Mouse (Mus musculus) kidney, embryonic 15.5 days (tissue): ENCODE measurements at regions not wholly inside any gene's neighbourhood (a gene's known extent, or its start where the extent isn't known, plus 50 kb on each side); places are given as distances from the start of the nearest gene placed in this dataset.

Experiments used
- ATAC-seq: fragments of 200-750 bp; cut with Nextera tagmentation; replicated peaks from 2 replicates; pipeline ENCODE4 v1.8.0; 2017; ENCODE audit warnings: moderate TSS enrichment; ENCODE audit not compliant: low FRiP score
- H3K27ac ChIP-seq: fragments of 300-500 bp; sonication (generic); 2 replicates; pipeline ENCODE4 v1.5.1; 2015; ENCODE audit warnings: mild to moderate bottlenecking, inconsistent platforms
- H3K27me3 ChIP-seq: fragments of 300-500 bp; sonication (generic); 2 replicates; pipeline ENCODE4 v1.6.1; 2015; ENCODE audit warnings: inconsistent platforms
- H3K36me3 ChIP-seq: fragments of 300-500 bp; sonication (generic); 2 replicates; pipeline ENCODE4 v1.6.1; 2015; ENCODE audit warnings: inconsistent platforms
- H3K4me1 ChIP-seq: fragments of 300-500 bp; sonication (generic); 2 replicates; pipeline ENCODE4 v1.6.1; 2015; ENCODE audit warnings: inconsistent platforms
- H3K4me2 ChIP-seq: fragments of 300-500 bp; sonication (generic); 2 replicates; pipeline ENCODE4 v1.6.1; 2015; ENCODE audit warnings: moderate library complexity, mild to moderate bottlenecking, inconsistent platforms
- H3K4me3 ChIP-seq: fragments of 300-500 bp; sonication (generic); replicated peaks from 2 replicates; pipeline ENCODE4 v1.5.1; 2015; ENCODE audit warnings: mild to moderate bottlenecking, inconsistent platforms
- H3K9ac ChIP-seq: fragments of 300-500 bp; sonication (generic); 2 replicates; pipeline ENCODE4 v1.6.1; 2015; ENCODE audit warnings: mild to moderate bottlenecking, inconsistent platforms
- H3K9me3 ChIP-seq: fragments of 300-500 bp; sonication (generic); replicated peaks from 2 replicates; pipeline ENCODE4 v1.6.1; 2016; ENCODE audit warnings: inconsistent platforms
- WGBS: fragments of 180-500 bp; shearing (Covaris S2); methylation state at CpG from one replicate; pipeline ENCODE4 v1.1.7; 2015; ENCODE audit warnings: mixed read lengths; 5-methylcytosine and 5-hydroxymethylcytosine counted together

DNA sequence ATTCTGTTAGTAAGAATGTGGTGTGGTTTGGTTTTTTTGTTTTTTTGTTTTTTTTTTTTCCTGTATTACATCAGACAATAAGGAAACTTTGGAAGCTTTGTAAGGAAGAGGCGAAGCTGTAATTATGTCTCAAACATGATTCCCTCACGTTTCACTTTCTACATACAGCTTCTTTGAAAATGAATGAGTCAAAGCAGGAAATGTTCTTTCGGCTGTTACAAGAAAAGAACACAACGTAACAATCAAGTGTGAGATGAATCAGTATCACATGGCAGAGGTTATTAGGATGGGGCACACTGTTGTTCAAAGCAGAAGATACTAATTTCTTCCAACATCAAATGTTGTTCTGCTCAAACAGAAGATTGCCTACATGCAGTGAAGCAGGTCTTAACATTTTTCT is 282.7 kb upstream of the Paip1 start:
- H3K36me3 ChIP-seq = no peaks in the 10 kb centered on the region
- H3K4me3 ChIP-seq = no peak overlapping the region
- no peak overlapping the region for H3K9ac ChIP-seq
- H3K27ac ChIP-seq = no peak overlapping the region
- H3K4me1 ChIP-seq = no peaks in the 10 kb centered on the region
- no peaks in the 10 kb centered on the region for H3K27me3 ChIP-seq
- 72% methylated on average over 4 of the region's 4 CpGs for WGBS
- H3K4me2 ChIP-seq = no peak overlapping the region
- H3K9me3 ChIP-seq = no peaks in the 10 kb centered on the region
- ATAC-seq = no peak

DNA sequence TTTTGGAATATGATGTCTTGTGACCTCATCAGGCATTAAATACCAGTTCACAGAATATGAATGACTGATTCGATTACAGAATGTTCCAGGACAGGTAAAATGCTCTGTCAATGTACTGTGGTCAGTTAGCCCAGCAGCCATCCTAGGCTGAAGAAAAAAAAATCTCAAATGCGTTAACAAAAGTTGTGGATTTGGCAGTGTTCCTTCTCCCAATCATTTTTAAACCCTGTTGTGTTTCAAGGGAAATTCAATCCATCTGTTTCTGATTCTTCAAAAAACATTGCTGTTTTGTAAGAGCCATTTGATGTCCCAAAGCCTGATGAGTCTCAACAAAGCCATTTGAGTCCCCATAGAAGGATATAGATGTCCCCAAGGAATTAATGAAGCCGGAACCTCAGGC is 280.7 kb upstream of the Paip1 start:
- H3K36me3 ChIP-seq = no peaks in the 10 kb centered on the region
- no peak for ATAC-seq
- no peak overlapping the region for H3K9ac ChIP-seq
- H3K27me3 ChIP-seq = no peaks in the 10 kb centered on the region
- H3K4me2 ChIP-seq = no peak overlapping the region
- no peak overlapping the region for H3K27ac ChIP-seq
- H3K9me3 ChIP-seq = no peaks in the 10 kb centered on the region
- no peaks in the 10 kb centered on the region for H3K4me1 ChIP-seq
- H3K4me3 ChIP-seq = no peak overlapping the region
- WGBS = 79% methylated on average over 3 of the region's 3 CpGs

DNA sequence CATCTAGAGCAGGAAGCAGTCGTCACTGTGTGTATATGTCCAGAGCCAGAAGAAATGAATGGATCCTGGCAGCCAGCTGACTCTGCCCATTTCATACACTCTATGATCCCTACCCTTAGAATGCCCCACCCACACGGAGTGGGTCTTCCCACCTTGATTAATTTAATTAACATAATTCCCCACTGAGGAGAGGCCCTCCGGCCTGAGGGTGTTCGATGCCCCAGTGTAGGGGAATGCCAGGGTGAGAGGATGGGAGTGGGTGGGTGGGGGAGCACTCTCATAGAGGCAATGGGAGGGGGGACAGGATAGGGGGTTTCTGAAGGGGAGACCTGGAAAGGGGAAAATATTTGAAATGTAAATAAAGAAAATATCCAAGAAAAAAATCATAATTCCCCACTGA is 279.3 kb upstream of the Paip1 start:
- no peaks in the 10 kb centered on the region for H3K27me3 ChIP-seq
- H3K27ac ChIP-seq = no peak overlapping the region
- no peak overlapping the region for H3K9ac ChIP-seq
- no peaks in the 10 kb centered on the region for H3K9me3 ChIP-seq
- H3K4me2 ChIP-seq = no peak overlapping the region
- no peaks in the 10 kb centered on the region for H3K36me3 ChIP-seq
- 87% methylated on average over 4 of the region's 4 CpGs for WGBS
- no peaks in the 10 kb centered on the region for H3K4me1 ChIP-seq
- no peak overlapping the region for H3K4me3 ChIP-seq
- no peak for ATAC-seq

DNA sequence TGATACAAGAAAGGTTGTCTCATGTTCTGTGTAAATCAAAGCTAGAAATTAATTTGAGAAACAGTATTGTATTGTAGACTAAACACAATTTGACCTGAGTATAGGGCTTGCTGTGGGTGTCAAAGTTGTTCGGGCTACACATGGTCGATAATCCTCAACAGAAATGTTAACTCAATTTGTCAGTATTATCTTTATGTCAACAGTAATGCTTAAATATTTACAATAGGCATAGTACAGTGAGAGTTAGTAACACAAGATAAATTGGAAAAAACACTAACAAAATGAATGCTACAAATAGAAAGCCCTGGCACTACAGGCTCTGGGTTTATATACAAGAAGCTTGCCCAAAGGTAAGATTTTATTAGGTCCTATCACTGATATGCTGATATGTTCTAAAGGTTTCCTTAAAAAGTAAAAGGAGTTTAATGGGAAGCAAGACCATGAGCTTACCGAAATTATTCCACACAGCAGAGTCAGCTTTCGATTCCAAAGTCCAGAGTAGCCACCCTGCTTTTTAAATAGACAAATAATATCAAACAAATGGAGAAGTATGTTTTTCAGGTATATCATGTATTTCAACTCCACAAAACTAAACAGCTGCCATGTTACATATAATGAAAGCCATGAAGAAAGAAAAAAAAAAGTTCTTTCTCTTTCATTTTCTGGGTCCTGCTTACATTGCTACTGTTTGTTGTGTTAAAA is 277.4 kb upstream of the Paip1 start:
- H3K27ac ChIP-seq = no peak overlapping the region
- no peaks in the 10 kb centered on the region for H3K36me3 ChIP-seq
- 81% methylated on average over 4 of the region's 4 CpGs for WGBS
- H3K9me3 ChIP-seq = no peaks in the 10 kb centered on the region
- no peaks in the 10 kb centered on the region for H3K27me3 ChIP-seq
- no peak overlapping the region for H3K4me3 ChIP-seq
- H3K4me2 ChIP-seq = no peak overlapping the region
- H3K4me1 ChIP-seq = no peaks in the 10 kb centered on the region
- no peak overlapping the region for H3K9ac ChIP-seq
- no peak for ATAC-seq

DNA sequence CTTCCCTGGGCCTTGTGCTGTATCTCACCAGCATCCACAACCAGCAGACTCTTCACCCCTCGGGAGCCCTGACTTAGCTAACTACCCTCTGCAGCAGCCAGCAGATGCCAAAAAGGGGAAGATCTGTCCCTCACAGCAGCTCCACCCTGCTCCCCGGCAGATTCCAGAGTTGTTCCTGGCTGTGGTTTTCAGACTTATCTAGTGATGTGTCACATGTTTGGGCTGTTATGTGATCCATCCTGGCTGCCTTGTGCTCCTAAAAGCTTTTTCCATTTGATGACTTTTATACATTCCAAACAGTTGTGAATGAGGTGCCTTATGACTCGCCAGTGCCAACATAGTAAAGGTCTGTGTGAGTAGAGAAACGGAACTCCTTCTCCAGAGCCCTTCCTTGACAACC is 250.6 kb upstream of the Paip1 start:
- Histone ChIP-seq H3K9me3 (no peaks in the 10 kb centered on the region), H3K4me2 (no peak overlapping the region), H3K27ac (no peak overlapping the region), H3K9ac (no peak overlapping the region), H3K4me1 (no peaks in the 10 kb centered on the region), H3K36me3 (no peaks in the 10 kb centered on the region), H3K4me3 (no peak overlapping the region), H3K27me3 (no peaks in the 10 kb centered on the region)
- WGBS = 61% methylated on average over 4 of the region's 4 CpGs
- ATAC-seq = no peak

DNA sequence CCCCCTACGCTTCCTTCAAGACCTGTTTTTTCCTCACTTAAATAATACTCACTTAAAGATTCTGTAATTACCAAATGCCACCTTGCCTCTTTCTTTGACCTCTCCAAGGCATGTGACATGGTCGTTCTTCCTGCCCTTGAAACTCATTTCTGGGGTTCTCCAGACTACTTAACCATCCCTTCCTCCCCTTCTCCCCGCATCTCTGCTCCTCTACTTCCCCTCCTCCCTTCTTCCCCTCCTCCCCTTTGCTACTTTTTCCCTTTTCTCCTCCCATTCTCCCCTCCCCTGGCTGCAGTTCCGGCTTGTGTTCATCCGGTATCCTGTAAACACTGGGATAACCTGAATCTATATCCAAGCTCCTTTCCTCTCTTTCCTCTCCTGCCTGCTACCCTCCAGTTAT is 250.2 kb upstream of the Paip1 start:
- Histone ChIP-seq H3K9me3 (no peaks in the 10 kb centered on the region), H3K27me3 (no peaks in the 10 kb centered on the region), H3K9ac (no peak overlapping the region), H3K4me1 (no peaks in the 10 kb centered on the region), H3K36me3 (no peaks in the 10 kb centered on the region), H3K27ac (no peak overlapping the region), H3K4me2 (no peak overlapping the region), H3K4me3 (no peak overlapping the region)
- ATAC-seq = no peak
- 66% methylated on average over 5 of the region's 5 CpGs for WGBS

DNA sequence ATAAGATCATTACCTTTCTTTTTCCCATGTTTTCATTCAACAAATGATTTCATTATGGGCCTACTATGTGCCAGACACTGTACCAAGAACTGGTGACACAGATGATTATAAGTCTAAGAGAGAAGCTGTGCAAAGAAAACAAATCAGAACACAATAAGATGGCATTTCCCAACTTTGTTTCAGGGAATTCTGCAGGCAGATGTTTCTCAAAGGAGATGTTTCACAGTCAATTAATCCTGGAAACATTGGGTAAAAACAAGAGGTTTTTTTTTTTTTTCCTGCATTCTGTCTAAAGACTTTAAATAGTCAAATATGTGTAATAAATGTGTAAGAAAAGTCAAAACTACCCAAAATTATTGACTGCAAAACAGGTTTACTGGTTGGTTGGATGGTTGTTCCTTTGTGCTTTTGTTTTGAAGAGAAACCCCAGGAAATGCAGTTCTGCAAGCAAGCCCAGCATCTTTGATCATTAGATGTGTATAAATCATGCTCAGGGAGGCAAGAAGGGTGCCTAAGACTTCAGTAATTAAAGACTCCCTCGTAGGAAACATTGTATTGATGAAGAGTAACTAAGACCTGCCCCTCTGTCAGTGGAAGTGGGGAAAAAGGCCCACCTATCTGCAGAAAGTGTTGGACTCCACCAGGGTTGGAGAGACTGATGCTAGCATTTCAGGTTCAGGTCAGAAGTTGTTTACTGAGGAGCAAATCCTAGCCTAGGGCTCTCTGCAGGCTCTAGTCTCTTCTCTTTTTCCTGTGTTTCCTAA is 249.1 kb upstream of the Paip1 start:
- H3K9ac ChIP-seq = no peak overlapping the region
- no peaks in the 10 kb centered on the region for H3K9me3 ChIP-seq
- no peak overlapping the region for H3K27ac ChIP-seq
- 11% methylated on average over 1 of the region's 1 CpGs for WGBS
- no peak overlapping the region for H3K4me2 ChIP-seq
- no peaks in the 10 kb centered on the region for H3K27me3 ChIP-seq
- peak; percentile 85 for ATAC-seq
- H3K36me3 ChIP-seq = no peaks in the 10 kb centered on the region
- H3K4me3 ChIP-seq = no peak overlapping the region
- H3K4me1 ChIP-seq = no peaks in the 10 kb centered on the region

DNA sequence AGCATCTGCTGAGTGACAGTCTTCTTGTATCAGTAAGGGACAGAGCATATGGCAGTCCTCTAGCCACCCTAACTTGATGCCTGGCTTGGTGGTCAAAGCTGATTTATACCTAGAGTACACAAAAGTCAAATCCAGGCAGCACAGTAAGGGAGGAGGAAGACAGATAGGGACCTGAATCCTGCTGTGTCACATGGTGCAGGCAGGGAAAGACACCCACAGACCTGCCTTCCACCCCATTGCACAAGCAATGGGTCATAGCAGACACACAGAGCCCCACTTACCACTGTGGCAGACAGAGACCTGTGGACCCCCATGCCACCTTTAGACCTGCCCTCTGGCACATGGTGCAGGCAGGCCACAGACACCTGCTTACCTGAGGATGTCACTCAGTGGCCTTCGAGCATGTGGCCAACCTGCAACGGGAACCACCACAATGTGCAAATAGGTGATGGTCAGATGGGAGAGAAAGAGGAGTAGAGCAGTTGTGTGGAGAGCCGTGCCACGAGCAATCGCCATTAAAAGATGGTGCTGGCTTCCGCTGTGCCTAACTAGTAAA is 244.0 kb upstream of the Paip1 start:
- ATAC-seq = no peak
- Histone ChIP-seq H3K4me1 (no peaks in the 10 kb centered on the region), H3K9me3 (no peaks in the 10 kb centered on the region), H3K4me3 (no peak overlapping the region), H3K36me3 (no peaks in the 10 kb centered on the region), H3K9ac (no peak overlapping the region), H3K27ac (no peak overlapping the region), H3K27me3 (no peaks in the 10 kb centered on the region), H3K4me2 (no peak overlapping the region)
- WGBS = 93% methylated on average over 6 of the region's 6 CpGs

DNA sequence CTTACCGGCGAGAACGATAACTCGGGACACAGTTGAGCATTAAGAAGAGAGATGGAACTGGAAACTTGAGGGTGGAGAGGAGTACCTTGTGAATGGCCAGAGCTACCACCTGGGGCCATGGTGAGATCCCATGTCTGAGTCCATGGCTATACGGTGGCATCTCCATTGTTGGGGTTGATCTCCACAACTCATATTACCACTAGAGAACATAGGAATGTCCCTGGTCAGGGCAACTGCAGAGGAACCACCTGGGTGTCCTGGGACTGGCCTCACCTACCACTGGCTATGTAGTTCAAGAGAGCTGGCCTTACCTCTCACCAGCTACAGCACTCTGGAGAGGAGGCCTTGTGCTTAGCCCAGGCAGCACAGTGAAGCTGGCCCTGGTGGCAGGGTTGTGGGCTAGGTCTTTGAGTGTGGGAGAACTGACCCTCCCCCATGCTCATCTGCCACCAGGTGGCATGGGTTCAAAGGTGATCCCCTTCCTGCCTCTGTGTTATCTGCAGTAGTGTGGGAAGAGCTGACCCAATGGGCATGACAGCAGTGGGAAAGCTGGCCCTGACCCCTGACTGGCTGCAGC is 242.7 kb upstream of the Paip1 start:
- Histone ChIP-seq H3K9me3 (no peaks in the 10 kb centered on the region), H3K36me3 (no peaks in the 10 kb centered on the region), H3K27me3 (no peaks in the 10 kb centered on the region), H3K27ac (no peak overlapping the region), H3K4me2 (no peak overlapping the region), H3K4me1 (no peaks in the 10 kb centered on the region), H3K4me3 (no peak overlapping the region), H3K9ac (no peak overlapping the region)
- 94% methylated on average over 5 of the region's 5 CpGs for WGBS
- peak; percentile 60; the same call in 1 of the 2 replicates for ATAC-seq

DNA sequence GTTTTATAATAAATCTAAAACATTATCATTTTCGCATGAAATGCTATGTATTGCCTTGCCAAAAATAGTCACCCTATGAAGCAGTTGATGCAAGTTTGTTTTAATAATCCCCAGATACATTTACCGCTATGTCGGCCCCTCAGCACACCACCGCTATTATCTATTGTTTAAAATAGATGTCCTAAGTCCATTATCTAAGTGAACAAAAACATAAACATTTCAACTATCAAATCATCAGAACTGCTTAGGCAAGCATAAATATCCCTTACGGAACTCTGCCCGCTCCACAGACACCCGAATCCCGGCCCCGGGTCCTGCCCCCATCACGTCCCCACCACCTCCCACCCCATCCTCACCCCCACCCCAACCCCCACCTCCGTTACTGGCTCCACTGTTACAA is 196.8 kb upstream of the Paip1 start:
- H3K4me1 ChIP-seq = no peaks in the 10 kb centered on the region
- no peak for ATAC-seq
- no peaks in the 10 kb centered on the region for H3K9me3 ChIP-seq
- H3K36me3 ChIP-seq = no peaks in the 10 kb centered on the region
- H3K27ac ChIP-seq = no peak overlapping the region
- H3K9ac ChIP-seq = no peak overlapping the region
- no peak overlapping the region for H3K4me3 ChIP-seq
- no peak overlapping the region for H3K4me2 ChIP-seq
- WGBS = 76% methylated on average over 11 of the region's 11 CpGs
- no peaks in the 10 kb centered on the region for H3K27me3 ChIP-seq

DNA sequence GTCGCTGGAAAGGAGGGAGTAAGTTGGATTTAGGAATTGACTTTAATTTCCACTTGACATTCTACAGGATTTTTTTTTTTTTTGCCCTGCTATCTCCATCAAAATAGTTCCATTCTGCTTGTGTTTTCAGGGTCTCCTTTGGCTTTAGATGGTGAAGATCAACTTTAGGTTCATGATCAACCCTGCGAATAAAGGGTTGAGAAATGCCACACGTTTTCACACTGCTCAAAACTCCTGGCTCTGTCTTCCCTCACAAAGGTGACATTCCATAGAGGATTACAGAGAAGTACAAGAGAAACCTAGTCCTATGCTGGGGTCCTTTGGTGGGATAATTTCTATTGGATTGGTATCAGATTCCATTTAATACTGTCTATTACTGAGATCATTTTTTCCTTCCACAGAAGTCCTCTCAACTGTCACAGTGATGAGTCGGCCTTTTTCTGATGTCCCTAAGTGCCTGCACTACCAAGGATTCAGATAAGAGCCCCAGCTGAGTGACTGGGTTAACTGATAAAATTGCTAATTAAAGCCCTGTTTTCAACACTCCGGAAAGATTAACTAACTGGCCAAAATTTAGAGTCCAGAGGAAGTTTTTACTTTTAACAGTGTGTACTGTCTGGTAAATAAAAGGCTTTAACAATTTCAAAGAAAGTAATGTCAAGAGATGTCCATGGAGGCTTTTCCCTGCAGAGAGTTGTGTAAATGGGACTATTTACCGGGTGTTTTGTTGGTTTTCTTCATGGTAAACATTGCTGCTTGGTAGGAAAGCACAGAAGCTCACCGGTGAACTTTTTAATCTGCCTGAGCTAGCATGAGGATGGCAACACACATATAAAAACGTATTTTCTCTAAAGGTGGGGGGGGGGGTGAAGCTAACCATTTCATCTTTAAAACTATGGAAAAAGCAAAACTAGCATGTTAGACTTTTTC is 196.0 kb upstream of the Paip1 start:
- H3K27ac ChIP-seq = no peak overlapping the region
- no peaks in the 10 kb centered on the region for H3K27me3 ChIP-seq
- no peak overlapping the region for H3K9ac ChIP-seq
- WGBS = 69% methylated on average over 8 of the region's 8 CpGs
- H3K4me3 ChIP-seq = no peak overlapping the region
- no peak overlapping the region for H3K4me2 ChIP-seq
- peak; percentile 74; the same call in 1 of the 2 replicates for ATAC-seq
- no peaks in the 10 kb centered on the region for H3K36me3 ChIP-seq
- no peaks in the 10 kb centered on the region for H3K9me3 ChIP-seq
- H3K4me1 ChIP-seq = no peaks in the 10 kb centered on the region
